Mouse (Mus musculus) kidney, embryonic 15.5 days (tissue): ENCODE data around the gene Pou2f1. TPM values are rescaled to one million over a fixed set of nuclear protein-coding genes. Genes with fewer than 3 reads are reported as not detected.

Experiments used
- ATAC-seq: fragments of 200-750 bp; cut with Nextera tagmentation; replicated peaks from 2 replicates; pipeline ENCODE4 v1.8.0; 2017; ENCODE audit warnings: moderate TSS enrichment; ENCODE audit not compliant: low FRiP score
- H3K27ac ChIP-seq: fragments of 300-500 bp; sonication (generic); 2 replicates; pipeline ENCODE4 v1.5.1; 2015; ENCODE audit warnings: mild to moderate bottlenecking, inconsistent platforms
- H3K27me3 ChIP-seq: fragments of 300-500 bp; sonication (generic); 2 replicates; pipeline ENCODE4 v1.6.1; 2015; ENCODE audit warnings: inconsistent platforms
- H3K36me3 ChIP-seq: fragments of 300-500 bp; sonication (generic); 2 replicates; pipeline ENCODE4 v1.6.1; 2015; ENCODE audit warnings: inconsistent platforms
- H3K4me1 ChIP-seq: fragments of 300-500 bp; sonication (generic); 2 replicates; pipeline ENCODE4 v1.6.1; 2015; ENCODE audit warnings: inconsistent platforms
- H3K4me2 ChIP-seq: fragments of 300-500 bp; sonication (generic); 2 replicates; pipeline ENCODE4 v1.6.1; 2015; ENCODE audit warnings: moderate library complexity, mild to moderate bottlenecking, inconsistent platforms
- H3K4me3 ChIP-seq: fragments of 300-500 bp; sonication (generic); replicated peaks from 2 replicates; pipeline ENCODE4 v1.5.1; 2015; ENCODE audit warnings: mild to moderate bottlenecking, inconsistent platforms
- H3K9ac ChIP-seq: fragments of 300-500 bp; sonication (generic); 2 replicates; pipeline ENCODE4 v1.6.1; 2015; ENCODE audit warnings: mild to moderate bottlenecking, inconsistent platforms
- H3K9me3 ChIP-seq: fragments of 300-500 bp; sonication (generic); replicated peaks from 2 replicates; pipeline ENCODE4 v1.6.1; 2016; ENCODE audit warnings: inconsistent platforms
- WGBS: fragments of 180-500 bp; shearing (Covaris S2); methylation state at CpG from one replicate; pipeline ENCODE4 v1.1.7; 2015; ENCODE audit warnings: mixed read lengths; 5-methylcytosine and 5-hydroxymethylcytosine counted together
- polyA plus RNA-seq: library from polyadenylated mRNA; unstranded; fragments of >200 nt; fragmentation: Nextera tagmentation; extraction: Ambion mirVana; gene quantifications from 2 replicates; pipeline ENCODE4 v1.2.1, GENCODE M21; 2015

Gene Pou2f1
- polyA plus RNA-seq, 1 experiment from 2014 or later: 19.5 TPM

DNA sequence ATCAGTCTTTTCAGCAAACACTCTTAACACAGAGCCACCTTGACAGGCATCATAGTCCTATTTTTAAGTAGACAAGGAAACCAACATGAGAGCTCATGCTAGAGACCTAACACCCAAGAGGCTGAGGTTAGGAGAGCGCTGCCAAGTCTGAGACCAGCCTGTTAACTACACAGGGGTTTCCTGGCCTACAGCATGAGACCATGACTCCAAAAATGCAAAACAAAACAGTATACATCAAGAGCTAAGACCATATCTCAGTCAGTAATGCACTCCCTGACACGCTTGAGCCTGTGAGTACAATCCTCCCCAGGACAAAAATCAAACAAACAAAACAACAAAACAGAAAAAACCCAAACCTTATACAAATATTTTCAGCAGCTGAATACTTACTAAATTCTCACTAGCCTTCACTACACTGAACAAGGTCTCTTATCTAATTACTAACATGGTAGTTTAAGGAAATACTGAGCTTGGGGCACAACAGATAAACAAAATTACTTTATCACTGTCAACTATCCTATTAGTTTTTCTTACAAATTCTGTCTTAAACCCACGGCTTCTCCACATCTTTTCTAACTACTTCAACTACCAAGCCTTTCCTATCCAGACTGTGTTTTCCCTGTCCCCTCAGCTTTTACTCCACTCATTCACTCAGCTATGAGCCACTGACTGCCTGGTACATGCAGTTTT is 33.3 kb downstream of the Pou2f1 start:
- H3K27me3 ChIP-seq: no peaks in the 10 kb centered on the region
- H3K4me3 ChIP-seq: no peak overlapping the region
- WGBS: 86% methylated on average over 3 of the region's 3 CpGs
- no peaks in the 10 kb centered on the region for H3K9me3 ChIP-seq
- no peak for ATAC-seq
- no peaks in the 10 kb centered on the region; the same call in 1 of the 2 replicates for H3K36me3 ChIP-seq
- H3K4me2 ChIP-seq: no peak overlapping the region
- H3K9ac ChIP-seq: no peak overlapping the region
- no peaks in the 10 kb centered on the region for H3K4me1 ChIP-seq
- H3K27ac ChIP-seq: no peak overlapping the region

DNA sequence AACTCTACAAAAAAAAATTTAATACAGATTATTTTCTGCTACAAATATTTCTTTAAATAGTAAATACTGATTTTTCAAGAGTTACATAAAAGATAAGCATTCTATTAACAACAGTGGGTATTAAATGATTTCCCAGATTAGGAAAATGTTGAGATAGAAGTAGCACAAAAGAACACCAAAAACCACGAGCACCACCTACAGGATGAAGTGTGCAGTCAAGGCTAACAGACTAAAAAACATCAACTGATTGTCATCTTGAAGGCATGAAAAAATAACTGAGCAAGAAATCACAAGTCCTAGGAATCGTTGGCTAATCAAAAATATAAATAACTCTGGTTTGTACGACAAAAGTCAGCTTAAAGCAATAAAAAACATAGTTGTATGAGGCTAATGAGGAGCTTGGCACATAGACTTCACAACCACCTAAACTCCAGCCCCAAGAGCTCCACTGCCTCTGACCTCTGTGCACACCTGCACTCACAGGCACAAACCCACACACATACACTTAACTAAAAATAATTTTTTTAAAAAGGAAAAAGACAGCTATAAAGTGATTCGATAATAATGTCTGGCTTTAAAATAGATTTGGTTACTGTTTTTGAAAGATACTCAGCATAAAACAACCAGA is 35.3 kb downstream of the Pou2f1 start:
- H3K4me1 ChIP-seq: no peaks in the 10 kb centered on the region
- no peak overlapping the region for H3K27ac ChIP-seq
- H3K9me3 ChIP-seq: no peaks in the 10 kb centered on the region
- H3K27me3 ChIP-seq: no peaks in the 10 kb centered on the region
- H3K9ac ChIP-seq: no peak overlapping the region
- H3K36me3 ChIP-seq: no peaks in the 10 kb centered on the region; the same call in 1 of the 2 replicates
- no peak overlapping the region for H3K4me3 ChIP-seq
- WGBS: 45% methylated on average over 4 of the region's 4 CpGs
- no peak overlapping the region for H3K4me2 ChIP-seq
- ATAC-seq: no peak

DNA sequence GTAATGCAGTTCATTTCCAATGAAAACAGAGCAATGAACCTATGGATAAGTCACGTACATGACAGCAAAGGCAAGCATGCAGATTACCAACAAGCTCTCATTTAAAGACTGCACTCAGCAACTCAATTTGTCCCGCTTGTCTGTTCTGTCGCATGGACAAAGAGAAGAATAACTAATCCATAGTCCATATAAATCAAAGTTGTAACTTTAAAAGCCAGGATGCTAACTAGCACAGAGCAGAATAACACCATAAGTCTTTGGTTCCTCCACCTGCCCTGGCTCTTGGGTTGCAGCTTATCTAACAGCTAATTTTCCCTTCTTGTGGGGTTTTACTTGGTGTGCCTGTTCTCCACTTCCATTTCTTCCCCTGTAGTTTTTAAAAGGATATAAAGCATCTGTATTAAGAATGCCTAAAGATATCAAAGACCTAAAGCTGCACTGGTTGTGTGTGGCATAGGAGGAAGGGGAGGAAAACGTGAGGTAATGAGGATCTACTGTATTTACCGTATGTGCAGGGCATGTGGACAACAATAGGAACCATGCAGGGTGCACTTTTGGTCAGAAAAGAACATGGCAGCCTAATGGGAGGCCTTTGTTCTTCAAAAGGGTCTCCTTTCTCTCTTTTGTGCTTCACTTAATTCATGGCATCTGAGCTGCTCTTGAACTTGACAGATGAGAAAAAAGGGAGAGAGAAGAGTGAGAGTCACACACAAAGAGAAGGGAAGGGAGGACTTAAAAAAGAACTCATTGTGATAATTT is 36.1 kb downstream of the Pou2f1 start:
- 83% methylated on average over 5 of the region's 5 CpGs for WGBS
- H3K4me2 ChIP-seq: no peak overlapping the region
- peaks cover 2% of the 10 kb centered on the region; the same call in 1 of the 2 replicates for H3K4me1 ChIP-seq
- no peaks in the 10 kb centered on the region for H3K9me3 ChIP-seq
- ATAC-seq: no peak
- no peaks in the 10 kb centered on the region; the same call in 1 of the 2 replicates for H3K36me3 ChIP-seq
- no peak overlapping the region for H3K4me3 ChIP-seq
- no peaks in the 10 kb centered on the region for H3K27me3 ChIP-seq
- H3K9ac ChIP-seq: no peak overlapping the region
- H3K27ac ChIP-seq: no peak overlapping the region

DNA sequence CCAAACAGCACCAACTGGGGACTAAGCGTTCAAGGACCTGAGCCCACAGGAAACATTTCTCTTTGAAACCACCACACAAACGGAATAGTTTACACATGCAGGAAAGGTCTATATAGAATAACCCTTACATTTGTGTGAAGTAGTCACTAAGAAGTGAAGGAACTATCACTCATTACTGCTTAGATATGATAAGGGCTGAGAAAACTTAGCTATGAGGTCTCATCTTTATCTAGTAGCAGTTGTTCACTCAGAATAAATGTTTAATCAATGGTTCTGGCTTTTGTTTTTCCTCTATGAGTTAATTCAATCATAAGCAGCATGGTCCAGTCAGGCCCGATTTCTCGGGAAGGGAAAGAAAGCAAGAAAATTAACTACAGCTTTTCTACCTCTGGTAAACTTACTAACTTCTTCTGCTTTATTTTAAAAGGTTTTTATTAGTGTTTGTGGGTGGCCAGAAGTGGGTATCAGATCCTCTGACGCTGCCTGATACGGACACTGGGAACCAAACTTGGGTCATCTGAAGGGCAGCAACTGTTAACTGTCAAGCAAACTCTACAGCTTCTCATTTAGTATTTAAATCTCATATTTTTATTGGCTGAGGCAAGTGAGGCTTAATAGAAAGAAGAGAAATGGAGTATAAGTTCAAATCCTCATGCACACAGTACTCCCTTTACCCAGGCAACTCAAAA is 40.7 kb downstream of the Pou2f1 start:
- no peak for ATAC-seq
- WGBS: 64% methylated on average over 6 of the region's 6 CpGs
- Histone ChIP-seq H3K36me3 (no peaks in the 10 kb centered on the region), H3K4me1 (peaks cover 6% of the 10 kb centered on the region; the same call in 1 of the 2 replicates), H3K9me3 (no peaks in the 10 kb centered on the region), H3K27ac (no peak overlapping the region), H3K4me3 (no peak overlapping the region), H3K4me2 (no peak overlapping the region), H3K27me3 (no peaks in the 10 kb centered on the region), H3K9ac (no peak overlapping the region)

DNA sequence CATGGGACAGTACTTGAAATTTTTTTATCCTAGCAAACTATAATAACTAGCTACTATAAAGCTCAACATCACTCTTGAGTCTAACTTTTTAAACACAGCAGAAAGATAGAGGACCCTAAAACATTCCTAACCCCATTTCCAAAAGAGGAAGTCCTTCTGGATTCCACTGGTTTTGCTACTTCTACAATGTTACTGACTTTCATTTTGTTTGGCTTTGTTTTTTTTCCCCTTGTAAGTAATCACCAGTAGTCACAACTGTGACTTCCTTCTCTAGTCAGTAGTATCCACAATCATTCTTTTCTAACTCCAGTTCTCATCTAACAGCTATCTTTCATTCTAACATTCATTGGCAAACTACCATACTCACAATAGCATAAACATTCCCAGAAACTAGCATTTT is 44.3 kb downstream of the Pou2f1 start:
- peaks cover 6% of the 10 kb centered on the region; the same call in 1 of the 2 replicates for H3K4me1 ChIP-seq
- ATAC-seq: no peak
- no peak overlapping the region for H3K4me2 ChIP-seq
- H3K27me3 ChIP-seq: no peaks in the 10 kb centered on the region
- no peaks in the 10 kb centered on the region for H3K9me3 ChIP-seq
- H3K36me3 ChIP-seq: no peaks in the 10 kb centered on the region
- H3K4me3 ChIP-seq: no peak overlapping the region
- H3K27ac ChIP-seq: no peak overlapping the region
- no peak overlapping the region for H3K9ac ChIP-seq

DNA sequence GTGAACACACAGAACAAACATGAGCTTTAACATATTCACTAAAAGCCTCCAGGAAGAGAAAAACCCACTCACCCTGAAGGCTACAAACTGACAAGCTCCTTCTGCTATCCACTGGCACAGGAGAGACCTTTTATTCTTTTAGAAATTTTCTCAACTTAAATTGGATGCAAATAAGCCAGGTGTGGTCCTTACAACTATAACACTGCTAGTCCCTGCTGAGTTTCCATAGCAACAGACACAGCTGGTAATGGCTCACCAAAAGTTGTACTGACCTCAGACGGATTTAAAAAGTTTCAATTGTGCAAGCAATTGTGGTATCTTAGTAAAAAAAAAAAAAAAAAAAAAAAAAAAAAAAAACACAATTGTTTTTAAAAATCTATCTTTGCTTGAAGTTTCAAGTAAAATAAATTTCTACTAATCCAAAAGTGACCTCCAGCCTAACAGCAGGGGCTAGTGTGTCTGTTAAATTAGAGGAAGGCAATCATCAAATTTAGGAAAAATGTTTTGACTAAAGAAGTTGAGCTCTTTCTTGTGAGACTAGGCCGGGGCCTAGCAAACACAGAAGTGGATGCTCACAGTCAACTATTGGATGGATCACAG is 54.2 kb downstream of the Pou2f1 start:
- Histone ChIP-seq H3K27ac (no peak overlapping the region), H3K27me3 (no peaks in the 10 kb centered on the region), H3K9me3 (no peaks in the 10 kb centered on the region), H3K36me3 (no peaks in the 10 kb centered on the region), H3K9ac (no peak overlapping the region), H3K4me2 (no peak overlapping the region), H3K4me3 (no peak overlapping the region), H3K4me1 (no peaks in the 10 kb centered on the region)
- no peak for ATAC-seq
- WGBS: 75% methylated on average over 2 of the region's 2 CpGs

DNA sequence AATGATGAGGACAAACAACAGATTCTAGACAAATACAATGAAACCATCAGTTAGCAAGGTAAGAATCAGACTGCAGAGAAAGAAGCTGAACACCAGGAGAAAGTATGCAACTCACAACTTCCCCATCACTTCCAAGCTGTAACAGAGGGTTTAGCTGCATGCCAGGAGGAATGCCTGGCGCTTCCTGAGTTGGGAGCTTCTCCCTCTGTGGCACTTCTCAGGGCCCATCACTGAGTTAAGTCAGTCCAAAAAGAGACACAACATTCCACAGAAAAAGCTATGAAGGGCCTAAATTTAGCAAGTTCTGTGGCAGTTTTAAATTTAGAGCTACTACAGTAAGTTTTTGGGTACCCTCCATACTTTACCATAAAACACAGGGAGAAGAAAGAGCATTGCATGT is 59.2 kb downstream of the Pou2f1 start:
- no peak for ATAC-seq
- H3K27ac ChIP-seq: no peak overlapping the region
- no peaks in the 10 kb centered on the region for H3K9me3 ChIP-seq
- no peak overlapping the region for H3K4me2 ChIP-seq
- 100% methylated on average over 1 of the region's 1 CpGs for WGBS
- H3K36me3 ChIP-seq: no peaks in the 10 kb centered on the region
- H3K4me1 ChIP-seq: no peaks in the 10 kb centered on the region
- H3K9ac ChIP-seq: no peak overlapping the region
- no peaks in the 10 kb centered on the region for H3K27me3 ChIP-seq
- no peak overlapping the region for H3K4me3 ChIP-seq

DNA sequence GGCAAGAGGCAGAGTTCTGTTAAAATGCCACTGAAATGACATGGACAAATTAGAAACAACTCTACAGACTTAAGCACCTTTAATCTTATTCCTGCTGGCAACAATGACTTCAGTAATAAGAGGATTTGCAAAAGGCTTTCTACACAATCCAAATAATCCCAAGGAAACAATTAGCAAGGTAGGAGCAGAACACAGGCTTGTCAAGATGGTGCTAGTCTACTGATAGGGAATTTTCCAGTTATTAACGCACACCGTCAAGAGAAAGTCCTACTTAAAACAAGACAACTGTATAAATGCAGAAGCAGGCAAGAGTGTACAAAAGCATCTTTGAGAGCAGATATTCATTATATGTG is 67.0 kb downstream of the Pou2f1 start:
- no peak overlapping the region for H3K4me2 ChIP-seq
- H3K4me3 ChIP-seq: no peak overlapping the region
- H3K36me3 ChIP-seq: no peaks in the 10 kb centered on the region
- no peak overlapping the region for H3K27ac ChIP-seq
- H3K4me1 ChIP-seq: peaks cover 3% of the 10 kb centered on the region; the same call in 1 of the 2 replicates
- WGBS: 88% methylated on average over 2 of the region's 2 CpGs
- no peaks in the 10 kb centered on the region for H3K27me3 ChIP-seq
- ATAC-seq: no peak
- H3K9me3 ChIP-seq: no peaks in the 10 kb centered on the region
- H3K9ac ChIP-seq: no peak overlapping the region

DNA sequence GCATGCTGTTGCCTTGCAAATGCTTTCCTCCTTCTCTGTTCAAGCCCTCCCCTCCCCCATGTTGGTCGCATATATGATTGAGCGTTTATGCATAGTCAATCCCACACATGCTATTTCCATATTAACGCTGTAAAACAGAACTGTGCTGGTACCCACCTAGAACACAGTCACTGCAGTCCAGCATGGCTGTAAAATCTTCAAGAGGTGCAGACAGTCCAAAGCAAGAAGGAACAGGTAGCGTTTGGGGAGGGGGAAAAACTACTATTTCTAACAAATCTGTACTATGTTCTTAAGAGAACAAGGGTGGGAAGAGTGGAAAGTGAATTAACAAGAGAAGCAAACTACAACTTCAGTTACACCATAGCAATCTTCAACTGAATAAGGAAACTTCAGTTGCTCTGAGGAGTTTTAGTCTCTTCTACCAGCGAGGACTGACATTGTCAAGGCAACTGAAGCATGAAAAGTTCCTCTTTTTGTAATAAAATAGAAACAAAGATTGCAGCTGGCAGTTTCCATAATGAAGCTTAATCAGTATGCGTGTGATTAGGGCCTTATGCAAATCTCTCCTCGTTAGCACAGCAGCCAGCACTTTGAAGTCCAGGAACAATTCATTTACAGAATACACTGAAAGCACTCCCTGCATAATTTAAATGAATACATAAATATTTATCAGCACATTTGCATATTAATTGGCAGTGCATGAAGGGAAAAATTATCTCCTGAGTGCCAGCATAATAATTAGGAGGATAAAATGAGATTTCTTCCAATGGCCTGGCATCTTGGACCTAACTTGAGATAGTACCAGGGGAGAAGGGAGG is 67.6 kb downstream of the Pou2f1 start:
- H3K9ac ChIP-seq: no peak overlapping the region
- H3K27me3 ChIP-seq: no peaks in the 10 kb centered on the region
- H3K4me3 ChIP-seq: no peak overlapping the region
- no peaks in the 10 kb centered on the region for H3K36me3 ChIP-seq
- H3K4me1 ChIP-seq: peaks cover 3% of the 10 kb centered on the region; the same call in 1 of the 2 replicates
- ATAC-seq: no peak
- H3K4me2 ChIP-seq: no peak overlapping the region
- no peak overlapping the region for H3K27ac ChIP-seq
- H3K9me3 ChIP-seq: no peaks in the 10 kb centered on the region
- 67% methylated on average over 7 of the region's 7 CpGs for WGBS

DNA sequence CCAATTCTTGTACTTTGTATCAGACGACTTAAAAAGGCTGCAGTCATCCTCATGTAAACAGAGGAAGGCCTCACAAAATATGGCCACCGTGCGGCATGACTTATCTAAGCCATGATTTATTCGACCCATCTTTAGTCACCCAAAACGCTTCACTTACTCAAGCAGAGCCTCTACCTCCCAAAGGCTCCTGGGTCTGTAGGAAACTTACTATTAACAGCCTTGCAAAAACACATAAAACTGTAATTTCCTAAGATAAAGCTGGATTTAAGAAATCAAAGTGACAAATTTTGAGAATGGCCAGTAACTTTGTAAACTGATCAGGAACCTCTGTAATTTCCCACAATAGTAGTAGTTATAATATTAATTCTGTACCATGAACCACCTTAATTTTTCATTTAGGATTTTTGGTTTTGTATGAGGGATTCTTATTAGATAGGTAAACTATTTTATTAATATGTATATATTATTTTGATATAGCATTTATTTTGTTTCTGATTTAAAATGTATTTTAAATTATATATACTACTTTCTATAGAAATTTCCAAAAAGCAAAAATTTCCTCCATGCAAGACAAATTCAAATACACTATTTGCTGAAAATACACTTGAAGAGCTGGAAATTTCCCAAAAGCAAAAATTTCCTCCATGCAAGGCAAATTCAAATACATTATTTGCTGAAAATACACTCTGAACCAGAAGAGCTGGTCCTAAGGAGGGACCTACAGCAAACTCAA is 68.4 kb downstream of the Pou2f1 start:
- no peak overlapping the region for H3K27ac ChIP-seq
- no peaks in the 10 kb centered on the region for H3K36me3 ChIP-seq
- ATAC-seq: no peak
- no peak overlapping the region for H3K4me3 ChIP-seq
- no peaks in the 10 kb centered on the region for H3K9me3 ChIP-seq
- H3K4me1 ChIP-seq: peaks cover 3% of the 10 kb centered on the region; the same call in 1 of the 2 replicates
- 55% methylated on average over 5 of the region's 5 CpGs for WGBS
- no peak overlapping the region for H3K4me2 ChIP-seq
- no peak overlapping the region for H3K9ac ChIP-seq
- no peaks in the 10 kb centered on the region for H3K27me3 ChIP-seq
